Mouse (Mus musculus): ENCODE measurements around the gene Olfr444.

Gene Olfr444

GRCm38 (mm10) chr6:42948767-42949166 lies at the start of gene Olfr444:
Gene Olfr444, plus strand, starts transcription at chr6:42949067.
- no peak for DNase-seq (ENCODE audit: low spot score in 2 of 2)

DNA sequence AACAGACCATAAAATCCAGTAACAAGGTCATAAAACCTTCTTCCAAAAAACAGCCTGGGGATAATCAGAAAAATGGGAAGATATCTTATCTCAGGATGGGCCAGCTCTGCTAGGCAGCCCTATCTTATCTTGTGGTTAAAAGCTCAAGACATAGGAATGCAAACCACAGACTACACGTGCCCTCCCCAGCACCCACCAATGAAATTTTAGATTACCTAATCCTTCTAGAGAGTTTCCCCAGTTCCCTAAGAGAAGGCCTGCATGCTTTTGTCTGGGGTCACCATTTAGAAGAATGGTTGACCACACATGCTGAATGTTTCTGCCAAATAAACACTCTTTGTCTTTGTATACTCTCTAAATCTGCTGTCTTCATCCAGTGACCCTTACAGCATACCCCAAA lies 48.5 kb upstream of the Olfr444 start:
- no peak for DNase-seq (ENCODE audit: low spot score in 2 of 2)

DNA sequence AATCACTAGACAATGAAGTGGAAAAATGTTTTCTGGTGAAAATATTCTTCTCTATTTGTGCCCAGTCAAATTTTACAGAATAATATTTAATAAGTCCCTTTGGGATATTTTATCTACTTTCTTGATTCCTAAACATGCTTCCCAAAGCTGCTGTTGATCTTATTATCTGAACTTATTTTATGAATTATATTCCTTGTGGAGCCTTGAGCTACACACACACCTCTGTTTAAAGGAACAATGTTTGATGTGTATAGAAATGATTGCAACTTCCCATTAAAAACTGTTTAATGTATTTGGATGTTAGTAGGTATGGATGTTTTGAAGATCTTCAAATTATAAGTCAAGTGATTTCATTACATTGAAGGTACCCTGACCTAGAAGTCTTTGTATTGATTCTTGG lies 40.3 kb upstream of the Olfr444 start, which contains the start of gene Olfr447:
TSS of gene Olfr447 (plus strand) at position 301 of the 400 bp plus-strand sequence.
- DNase-seq (ENCODE audit: low spot score in 2 of 2) = no peak

DNA sequence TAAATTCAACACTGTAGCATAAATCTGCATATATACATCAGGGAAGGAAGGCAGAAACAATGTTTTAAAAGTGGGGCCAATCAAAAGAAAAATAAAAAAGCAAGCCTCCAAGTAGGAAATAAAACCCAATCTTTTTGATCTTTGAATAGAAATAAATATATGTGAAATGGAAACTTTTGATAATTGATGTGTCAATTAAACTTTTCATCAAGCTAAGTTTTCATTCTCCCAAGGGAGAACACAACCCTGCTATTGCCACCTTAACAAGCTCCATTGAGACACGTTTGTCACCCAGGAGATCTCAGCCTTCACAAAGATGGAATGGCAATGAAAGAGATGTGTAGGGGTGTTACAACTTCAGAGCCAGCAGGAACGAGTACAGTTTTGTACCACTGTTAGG lies 27.8 kb upstream of the Olfr444 start, which contains the start of gene Olfr446:
TSS of gene Olfr446 (plus strand) at position 301 of the 400 bp plus-strand sequence.
- no peak for DNase-seq (ENCODE audit: low spot score in 2 of 2)

GRCm38 (mm10) chr6:42980377-42980776 lies 31.5 kb downstream of the Olfr444 start:
- DNase-seq (ENCODE audit: low spot score in 2 of 2) = no peak

Data from urinary bladder, adult 18-20 months (tissue).